Mouse (Mus musculus) regulatory T cell (primary cell): Measurements from ENCODE around the gene Rps6kl1.

Experiments used
- in situ Hi-C: fragments of 300-600 bp; cut with MboI, MseI; formaldehyde crosslinking; loops from one replicate; pipeline ENCODE4 v1.15.1; 2025; ENCODE audit warnings: high pct_unique_total_duplicates

Rps6kl1 gene

DNA sequence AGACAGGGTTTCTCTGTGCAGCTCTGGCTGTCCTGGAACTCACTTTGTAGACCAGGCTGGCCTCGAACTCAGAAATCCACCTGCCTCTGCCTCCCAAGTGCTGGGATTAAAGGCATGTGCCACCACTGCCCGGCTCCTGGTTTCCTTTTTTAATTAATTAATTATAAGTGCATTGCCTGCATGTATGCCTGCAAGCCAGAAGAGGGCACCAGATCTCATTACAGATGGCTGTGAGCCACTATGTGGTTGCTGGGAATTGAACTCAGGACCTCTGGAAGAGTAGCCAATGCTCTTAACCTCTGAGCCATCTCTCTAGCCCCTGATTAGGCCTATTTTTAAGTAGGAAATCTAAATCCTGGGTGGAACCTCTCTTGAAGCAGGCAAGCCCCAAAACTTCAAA lies 6.8 kb downstream of the Rps6kl1 start:
- in situ Hi-C loops = loop anchor here (10.0 kb wide), 1 partner anchor 351 kb away; no protein-coding TSS in a partner anchor

GRCm38 (mm10) chr12:85142803-85143202 lies 8.3 kb downstream of the Rps6kl1 start:
- in situ Hi-C loops = loop anchor here (10.0 kb wide), 1 partner anchor 352 kb away; no protein-coding TSS in a partner anchor

DNA sequence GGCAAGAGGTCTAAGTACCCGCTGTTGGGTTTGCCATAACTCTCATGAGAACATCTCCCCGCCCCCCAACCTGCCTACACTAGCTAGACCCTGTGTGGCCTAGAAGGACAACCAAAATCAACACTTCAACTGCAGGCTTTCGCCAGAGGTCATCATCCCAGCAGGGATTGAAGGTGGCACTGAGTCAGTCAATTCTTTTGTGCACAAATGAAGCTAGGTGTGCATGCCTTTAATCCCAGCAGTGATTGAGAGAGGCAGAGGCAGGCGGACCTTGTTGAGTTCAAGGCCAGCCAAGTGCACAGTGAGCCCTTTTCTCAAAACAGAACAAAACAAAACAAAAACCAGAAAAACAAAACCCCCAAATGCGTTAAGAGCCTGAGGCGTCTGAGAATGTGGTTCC lies 10.0 kb downstream of the Rps6kl1 start:
- in situ Hi-C loops = loop anchor here (10.0 kb wide), 1 partner anchor 354 kb away; no protein-coding TSS in a partner anchor

- in situ Hi-C loops = loop anchor here (10.0 kb wide), 1 partner anchor 355 kb away; no protein-coding TSS in a partner anchor
Measured at GRCm38 (mm10) chr12:85140036-85140701, 10.9 kb downstream of the Rps6kl1 start.

DNA sequence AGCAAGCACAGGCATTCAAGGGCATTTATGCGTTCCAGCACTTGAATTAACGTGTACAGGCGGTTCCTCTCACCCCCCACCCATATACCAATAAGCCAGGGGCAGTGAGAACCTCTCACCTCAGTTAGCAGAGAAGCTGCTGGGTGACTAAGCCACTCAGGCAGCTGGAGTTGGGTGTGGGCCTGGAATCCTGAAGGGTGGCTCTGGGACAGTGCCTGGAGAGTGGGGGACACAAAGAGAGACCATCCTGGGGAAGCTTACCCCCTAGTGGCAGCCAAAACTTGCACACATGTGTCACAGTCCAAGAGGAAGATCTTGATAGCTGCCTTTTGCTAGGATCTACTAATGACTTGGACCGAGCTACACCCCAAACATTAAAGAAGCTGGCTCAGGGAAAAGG lies 14.4 kb downstream of the Rps6kl1 start:
- in situ Hi-C loops = no loop called here

DNA sequence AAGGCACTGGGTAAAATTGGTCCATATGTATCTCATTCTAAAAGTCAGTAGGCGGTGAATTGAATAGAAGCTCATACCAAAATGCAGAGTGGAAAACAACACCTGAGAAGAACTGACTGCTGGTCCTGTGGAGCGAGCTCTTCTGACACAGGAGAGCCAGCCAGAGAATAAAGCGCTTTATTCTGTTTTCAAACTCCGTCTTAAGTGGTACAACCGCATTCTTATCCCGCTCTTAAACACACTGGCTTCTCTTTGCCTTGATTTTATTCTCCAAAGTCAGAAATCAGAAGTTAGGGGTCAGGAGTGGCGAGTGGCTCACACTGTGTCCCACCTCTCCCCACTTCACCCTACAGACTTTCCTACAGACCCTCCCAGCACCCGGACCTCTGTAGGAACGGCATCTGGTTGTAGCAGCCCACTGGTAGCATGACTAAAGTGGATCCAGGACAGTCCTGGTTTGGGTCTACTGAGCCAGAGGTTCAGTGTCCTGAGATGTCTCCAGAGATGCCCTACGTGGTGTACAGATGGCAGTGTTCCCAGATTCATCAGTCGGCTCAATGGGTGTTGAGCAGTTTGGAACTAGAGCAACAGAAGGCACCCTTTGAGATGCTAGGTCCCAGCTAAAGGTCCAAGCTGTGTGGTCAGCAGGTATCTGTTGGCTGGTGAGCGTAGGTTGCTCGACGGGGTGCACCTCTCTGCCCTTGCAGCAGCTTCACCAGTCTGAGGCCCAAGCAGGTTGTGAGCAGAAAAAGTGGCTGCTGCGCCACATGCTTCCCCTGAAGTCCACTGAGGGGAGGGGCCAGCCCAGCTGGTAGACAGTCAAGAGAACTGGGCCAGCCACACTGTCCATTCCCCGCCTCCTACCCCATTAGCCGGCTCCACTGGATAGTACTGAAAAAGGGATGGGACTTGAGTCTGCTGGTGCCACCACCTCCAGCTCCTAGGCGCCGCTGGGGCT lies 15.3 kb downstream of the Rps6kl1 start:
- in situ Hi-C loops = no loop called here

GRCm38 (mm10) chr12:85134043-85134794 lies 16.8 kb downstream of the Rps6kl1 start:
- in situ Hi-C loops = no loop called here

DNA sequence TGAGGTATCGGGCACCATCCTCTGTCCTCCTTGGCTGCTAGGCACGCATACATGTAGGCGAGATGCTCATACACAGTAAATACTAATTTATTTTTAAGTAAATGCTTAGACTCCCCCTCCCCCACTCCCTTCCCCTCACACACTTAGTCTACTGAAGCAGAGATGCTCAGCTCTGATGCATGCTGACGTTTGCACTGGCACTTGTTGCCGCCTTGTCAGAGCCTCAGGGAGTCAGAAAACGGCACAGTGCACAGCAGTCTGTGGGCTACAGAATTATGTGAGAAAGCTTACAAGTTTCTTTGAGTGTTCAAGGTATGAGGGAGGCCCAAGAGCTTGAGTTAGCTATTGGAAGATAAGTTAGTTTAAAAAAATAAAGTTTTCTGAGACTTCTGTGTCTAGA lies 19.7 kb downstream of the Rps6kl1 start:
- in situ Hi-C loops = no loop called here

DNA sequence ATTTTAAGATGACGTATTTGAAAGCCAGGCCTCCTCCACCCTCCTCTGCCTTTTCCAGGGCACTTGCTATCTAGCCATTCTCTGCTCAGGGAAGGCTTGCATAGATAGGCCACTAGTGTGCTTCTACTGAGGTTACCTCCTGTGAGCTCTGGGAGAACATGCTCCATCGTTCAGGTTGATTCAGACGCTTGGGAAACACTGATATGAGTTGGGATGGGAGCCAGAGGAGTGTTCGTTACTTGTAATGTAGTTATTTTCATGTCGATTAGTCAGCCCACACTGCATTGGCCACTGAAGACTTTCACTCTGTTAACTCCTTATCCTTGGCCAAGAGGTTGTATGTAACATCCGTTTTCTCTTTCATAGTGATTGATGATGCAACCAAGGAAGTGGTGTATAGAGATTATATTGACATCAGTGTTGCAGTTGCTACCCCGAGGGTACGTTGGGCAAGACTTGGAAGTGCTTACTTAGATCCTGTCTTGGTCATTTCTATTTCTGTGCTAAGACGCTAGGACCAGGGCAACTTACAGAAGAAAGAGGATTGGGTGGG lies 21.6 kb downstream of the Rps6kl1 start:
- in situ Hi-C loops = no loop called here

DNA sequence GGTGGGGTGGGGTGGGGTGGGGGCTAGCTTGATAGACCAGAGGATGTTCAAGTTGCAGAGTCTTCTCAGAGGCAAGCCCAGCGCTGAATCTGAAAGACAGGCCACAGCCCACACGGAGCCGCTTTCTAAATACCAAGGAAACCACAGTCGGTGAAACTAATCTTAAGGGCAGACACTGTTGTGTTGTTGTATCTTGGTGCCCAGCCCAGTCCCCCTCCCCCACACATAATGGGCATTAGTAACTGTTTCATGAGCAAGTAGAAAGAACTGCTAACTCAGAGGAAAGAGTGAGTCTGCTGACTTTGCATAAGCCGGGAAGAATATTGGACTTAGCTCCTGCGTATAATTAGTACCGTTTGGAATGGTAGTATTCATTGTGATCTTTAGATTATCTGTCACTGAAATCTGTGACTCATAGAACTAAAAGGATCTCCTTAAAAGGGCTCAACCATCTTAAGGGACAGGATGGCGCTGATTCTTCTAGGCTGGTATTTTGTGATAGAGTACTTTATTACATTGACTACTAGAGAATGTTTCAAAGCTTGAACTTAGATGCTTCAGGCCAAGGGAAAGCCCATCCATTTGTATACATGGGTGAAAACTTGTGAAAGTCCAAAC lies 24.0 kb downstream of the Rps6kl1 start:
- in situ Hi-C loops = no loop called here

GRCm38 (mm10) chr12:85124751-85125150 lies 26.3 kb downstream of the Rps6kl1 start:
- in situ Hi-C loops = no loop called here

DNA sequence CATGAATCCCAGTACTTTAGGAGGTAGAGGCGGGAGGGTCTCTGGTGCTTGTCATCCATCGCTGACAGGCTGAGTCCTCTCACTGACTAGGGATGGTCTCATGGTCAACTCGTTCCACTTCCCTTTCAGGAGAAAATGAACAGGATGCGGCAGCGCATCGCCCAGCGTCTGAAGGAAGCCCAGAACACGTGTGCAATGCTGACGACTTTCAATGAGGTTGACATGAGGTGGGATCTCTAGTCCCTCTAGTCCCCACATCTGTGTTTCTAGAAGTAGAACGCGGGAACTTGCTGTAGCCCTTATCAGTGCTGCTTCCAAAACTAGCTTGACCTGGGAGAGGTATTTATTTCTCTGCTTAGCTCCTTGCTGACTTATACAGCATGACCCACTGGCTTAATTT lies 27.4 kb downstream of the Rps6kl1 start:
- in situ Hi-C loops = no loop called here

- in situ Hi-C loops = no loop called here
Measured at GRCm38 (mm10) chr12:85123108-85123530, 27.9 kb downstream of the Rps6kl1 start.

DNA sequence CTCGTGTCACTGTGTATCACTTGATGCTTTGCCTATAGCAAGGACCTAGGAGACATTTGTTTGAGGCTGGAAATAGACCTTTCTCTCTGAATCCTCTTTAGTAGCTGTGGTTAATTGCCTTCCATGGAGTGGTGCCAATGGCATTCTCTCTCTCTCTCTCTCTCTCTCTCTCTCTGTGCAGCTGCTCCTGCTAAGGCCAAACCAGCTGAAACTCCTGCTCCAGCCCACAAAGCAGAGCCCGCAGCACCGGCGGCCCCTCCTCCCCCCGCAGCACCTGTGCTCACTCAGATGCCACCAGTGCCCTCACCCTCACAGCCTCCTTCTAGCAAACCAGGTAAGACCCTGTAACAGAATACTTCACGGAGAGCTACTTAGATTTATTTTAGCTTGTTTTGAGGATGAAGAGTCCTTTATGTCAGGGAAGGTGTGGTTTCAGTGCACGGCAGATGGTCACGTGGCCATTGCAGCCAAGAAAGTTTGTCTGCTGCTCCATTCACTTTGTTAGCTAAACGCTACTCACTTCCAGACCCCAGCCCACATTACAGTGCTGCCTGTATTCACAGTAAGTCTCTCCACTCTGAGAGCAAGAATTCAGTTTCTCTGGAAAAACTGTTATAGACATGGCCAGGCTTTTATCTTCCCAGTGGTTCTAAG lies 29.1 kb downstream of the Rps6kl1 start:
- in situ Hi-C loops = no loop called here

- in situ Hi-C loops = no loop called here
Measured at GRCm38 (mm10) chr12:85115678-85116077, 35.4 kb downstream of the Rps6kl1 start.

DNA sequence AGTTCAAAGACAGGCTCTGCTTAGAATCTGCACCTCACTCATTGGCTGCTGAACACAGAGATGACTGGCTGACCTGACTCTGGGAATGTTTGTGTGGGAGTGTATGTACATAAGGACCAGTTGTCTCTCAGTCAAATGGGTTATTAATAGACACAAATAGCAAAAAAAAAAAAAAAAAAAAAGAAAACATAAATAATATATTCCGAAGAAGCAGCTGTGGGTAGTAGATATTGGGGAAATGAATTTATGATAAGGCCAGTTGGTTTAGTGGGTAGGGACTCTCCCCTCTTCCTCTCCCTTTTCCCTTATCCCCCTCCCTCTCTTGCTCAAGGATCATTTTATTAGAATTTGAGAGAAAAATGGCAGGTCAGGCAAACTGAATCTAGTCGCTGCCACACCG lies 37.1 kb downstream of the Rps6kl1 start:
- in situ Hi-C loops = no loop called here

DNA sequence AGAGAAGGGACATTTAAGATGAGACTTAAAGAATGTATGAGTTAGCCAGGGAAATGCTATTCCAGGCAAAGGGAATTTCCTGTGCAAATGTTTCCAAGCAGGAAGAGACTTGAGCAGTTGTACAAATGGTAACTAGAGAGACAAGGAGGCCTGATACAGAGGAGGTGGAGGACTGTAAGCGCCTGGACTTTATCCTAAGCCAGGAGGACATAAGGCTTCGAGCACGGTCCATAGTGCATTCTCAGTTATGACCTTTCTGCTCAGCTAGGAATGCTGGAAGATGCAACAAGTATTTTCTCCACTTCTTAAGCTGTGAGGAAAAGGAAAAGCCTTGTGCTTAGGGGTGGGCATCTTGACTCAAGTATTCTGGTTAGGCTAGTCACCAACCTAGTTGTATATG lies 37.7 kb downstream of the Rps6kl1 start:
- in situ Hi-C loops = no loop called here

DNA sequence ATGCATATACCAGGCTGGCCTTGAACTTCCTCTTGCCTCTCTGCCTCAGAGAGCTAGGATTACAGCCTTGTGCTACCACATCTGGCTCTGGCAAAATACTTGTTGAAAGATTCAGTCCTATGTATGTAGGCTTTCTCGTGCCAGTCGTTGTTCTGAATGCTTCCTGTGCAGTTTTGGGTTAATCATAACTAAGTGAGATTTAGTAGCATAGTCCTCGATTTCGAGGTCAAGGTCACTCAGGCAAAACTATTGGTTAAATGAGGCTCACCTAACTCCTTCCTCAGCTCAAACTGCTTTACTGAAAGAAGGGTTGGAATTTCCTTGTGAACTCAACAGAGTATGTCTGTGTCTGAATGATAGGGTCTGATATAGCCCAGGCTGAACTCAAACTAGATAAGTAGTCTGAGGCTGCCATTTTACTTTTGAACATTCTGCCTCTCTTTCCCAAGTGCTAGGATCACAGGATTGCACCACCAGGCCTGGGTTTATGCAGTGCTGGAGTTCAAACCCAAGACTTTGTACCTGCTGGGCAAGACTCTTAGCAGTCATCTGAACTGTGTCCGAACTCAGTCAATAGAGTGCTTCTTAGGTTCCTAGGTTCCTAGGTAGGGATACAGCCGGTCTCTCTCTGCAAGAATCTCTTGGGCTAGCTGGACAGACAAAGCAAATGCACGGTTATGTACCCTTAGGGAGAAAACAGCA lies 38.4 kb downstream of the Rps6kl1 start:
- in situ Hi-C loops = no loop called here

GRCm38 (mm10) chr12:85110698-85111592 lies 40.1 kb downstream of the Rps6kl1 start, which contains the start of the genes Prox2 and Dlst:
Gene Prox2, minus strand, starts transcription at chr12:85110759.
Gene Dlst, plus strand, starts transcription at chr12:85110833.
- in situ Hi-C loops = no loop called here
